Mouse (Mus musculus) embryonic facial prominence, embryonic 12.5 days (tissue): Measurements from ENCODE around the gene Mrpl44. TPM values are rescaled to one million over a fixed set of nuclear protein-coding genes. Genes with fewer than 3 reads are reported as not detected.

Experiments
- ATAC-seq: fragments of 200-750 bp; cut with Nextera tagmentation; 2 replicates; pipeline ENCODE4 v1.8.0; 2017; ENCODE audit not compliant: insufficient number of reproducible peaks, insufficient read depth, low FRiP score, low TSS enrichment
- H3K27ac ChIP-seq: fragments of 300-500 bp; sonication (generic); 2 replicates; pipeline ENCODE4 v1.5.1; 2016; ENCODE audit warnings: mild to moderate bottlenecking
- H3K27me3 ChIP-seq: fragments of 300-500 bp; sonication (generic); 2 replicates; pipeline ENCODE4 v1.6.1; 2016; ENCODE audit warnings: mild to moderate bottlenecking, moderate library complexity
- H3K36me3 ChIP-seq: fragments of 300-500 bp; sonication (generic); 2 replicates; pipeline ENCODE4 v1.6.1; 2016; ENCODE audit warnings: mild to moderate bottlenecking
- H3K4me1 ChIP-seq: fragments of 300-500 bp; sonication (generic); 2 replicates; pipeline ENCODE4 v1.6.1; 2016
- H3K4me2 ChIP-seq: fragments of 300-500 bp; sonication (generic); replicated peaks from 2 replicates; pipeline ENCODE4 v1.6.1; 2016; ENCODE audit warnings: mild to moderate bottlenecking, moderate library complexity
- H3K4me3 ChIP-seq: fragments of 300-500 bp; sonication (generic); 2 replicates; pipeline ENCODE4 v1.5.1; 2016; ENCODE audit warnings: mild to moderate bottlenecking
- H3K9ac ChIP-seq: fragments of 300-500 bp; sonication (generic); 2 replicates; pipeline ENCODE4 v1.6.1; 2016; ENCODE audit warnings: mild to moderate bottlenecking, moderate library complexity
- H3K9me3 ChIP-seq: fragments of 300-500 bp; sonication (generic); 2 replicates; pipeline ENCODE4 v1.6.1; 2016; ENCODE audit warnings: mild to moderate bottlenecking, moderate library complexity
- WGBS: fragments of 180-500 bp; shearing (Covaris S2); methylation state at CpG from one replicate; pipeline ENCODE4 v1.1.7; 2016; 5-methylcytosine and 5-hydroxymethylcytosine counted together
- polyA plus RNA-seq: library from polyadenylated mRNA; unstranded; fragments of >200 nt; fragmentation: Nextera tagmentation; extraction: Ambion mirVana; gene quantifications from 2 replicates; pipeline ENCODE4 v1.2.1, GENCODE M21; 2016

Mrpl44 gene
- polyA plus RNA-seq, 1 experiment from 2014 or later = 45.2 TPM

GRCm38 (mm10) chr1:79764031-79764430, 11.8 kb upstream of the Mrpl44 start:
- no peaks in the 10 kb centered on the region for H3K9me3 ChIP-seq
- peaks cover 6% of the 10 kb centered on the region; the same call in 1 of the 2 replicates for H3K4me1 ChIP-seq
- no peak overlapping the region for H3K9ac ChIP-seq
- H3K36me3 ChIP-seq = no peaks in the 10 kb centered on the region
- no peak for ATAC-seq
- H3K27ac ChIP-seq = no peak overlapping the region
- no peak overlapping the region for H3K4me2 ChIP-seq
- no peaks in the 10 kb centered on the region for H3K27me3 ChIP-seq
- no peak overlapping the region for H3K4me3 ChIP-seq
- WGBS = 89% methylated on average over 2 of the region's 2 CpGs

GRCm38 (mm10) chr1:79764483-79764882, 11.3 kb upstream of the Mrpl44 start:
- no peak overlapping the region for H3K4me2 ChIP-seq
- ATAC-seq = no peak
- no peak overlapping the region for H3K9ac ChIP-seq
- WGBS = 80% methylated on average over 1 of the region's 1 CpGs
- H3K27ac ChIP-seq = no peak overlapping the region
- H3K4me3 ChIP-seq = no peak overlapping the region
- no peaks in the 10 kb centered on the region for H3K9me3 ChIP-seq
- H3K36me3 ChIP-seq = no peaks in the 10 kb centered on the region
- H3K27me3 ChIP-seq = no peaks in the 10 kb centered on the region
- H3K4me1 ChIP-seq = peaks cover 6% of the 10 kb centered on the region; the same call in 1 of the 2 replicates

DNA sequence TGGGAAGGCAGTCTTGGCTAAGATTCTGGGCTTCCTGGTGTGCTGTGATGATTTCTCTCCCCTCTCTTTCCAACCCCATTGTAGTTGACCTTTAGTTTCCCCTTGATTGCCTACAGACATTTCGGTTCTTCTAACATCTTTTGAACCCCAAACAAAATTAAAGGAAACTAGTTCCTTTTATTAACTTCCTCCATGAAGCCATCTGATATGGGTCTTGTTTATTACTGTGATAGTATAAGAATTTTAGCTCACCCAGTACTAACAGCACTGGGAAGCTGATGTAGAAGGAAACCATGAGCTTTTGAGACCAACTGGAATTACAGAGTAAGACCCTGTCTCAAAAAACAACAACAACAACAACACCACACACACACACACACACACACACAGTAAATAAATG, 7.6 kb upstream of the Mrpl44 start:
- Histone ChIP-seq H3K4me2 (no peak overlapping the region), H3K27me3 (no peaks in the 10 kb centered on the region), H3K9ac (no peak overlapping the region), H3K36me3 (no peaks in the 10 kb centered on the region), H3K4me3 (no peak overlapping the region), H3K9me3 (no peaks in the 10 kb centered on the region), H3K27ac (no peak overlapping the region), H3K4me1 (no peaks in the 10 kb centered on the region)
- 64% methylated on average over 1 of the region's 1 CpGs for WGBS
- ATAC-seq = no peak

GRCm38 (mm10) chr1:79774164-79774780, 1.5 kb upstream of the Mrpl44 start:
- H3K27me3 ChIP-seq = no peaks in the 10 kb centered on the region
- no peak overlapping the region for H3K9ac ChIP-seq
- H3K36me3 ChIP-seq = peaks cover 13% of the 10 kb centered on the region
- no peak overlapping the region for H3K4me2 ChIP-seq
- H3K9me3 ChIP-seq = no peaks in the 10 kb centered on the region
- no peak for ATAC-seq
- no peak overlapping the region for H3K27ac ChIP-seq
- no peak overlapping the region for H3K4me3 ChIP-seq
- H3K4me1 ChIP-seq = no peaks in the 10 kb centered on the region
- 82% methylated on average over 4 of the region's 4 CpGs for WGBS

DNA sequence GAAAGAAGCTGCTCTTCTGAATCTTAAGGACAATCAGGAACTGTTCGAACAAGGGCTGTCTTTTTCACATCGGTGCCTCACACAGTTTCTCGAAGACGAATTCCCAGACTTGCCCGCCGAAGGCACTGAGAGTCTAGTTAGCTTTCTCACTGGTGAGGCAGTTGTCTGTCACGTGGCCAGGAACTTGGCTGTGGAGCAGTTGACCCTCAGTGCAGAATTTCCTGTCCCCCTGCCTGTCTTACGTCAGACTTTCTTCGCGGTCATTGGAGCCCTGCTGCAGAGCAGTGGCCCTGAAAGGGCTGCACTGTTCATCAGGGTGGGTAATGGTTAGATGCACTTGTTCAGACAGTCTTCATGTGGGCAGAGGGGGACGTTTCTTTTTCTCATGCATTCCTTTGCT, 2.2 kb downstream of the Mrpl44 start:
- Histone ChIP-seq H3K36me3 (peaks cover 44% of the 10 kb centered on the region), H3K27ac (no peak overlapping the region), H3K9ac (no peak overlapping the region), H3K27me3 (no peaks in the 10 kb centered on the region), H3K9me3 (no peaks in the 10 kb centered on the region), H3K4me3 (no peak overlapping the region), H3K4me2 (no peak overlapping the region), H3K4me1 (no peaks in the 10 kb centered on the region)
- WGBS = 83% methylated on average over 11 of the region's 11 CpGs
- no peak for ATAC-seq

GRCm38 (mm10) chr1:79782433-79782832, 6.6 kb downstream of the Mrpl44 start:
- H3K4me2 ChIP-seq = no peak overlapping the region
- H3K27ac ChIP-seq = no peak overlapping the region
- no peak overlapping the region for H3K9ac ChIP-seq
- H3K9me3 ChIP-seq = no peaks in the 10 kb centered on the region
- no peaks in the 10 kb centered on the region for H3K4me1 ChIP-seq
- H3K36me3 ChIP-seq = peaks cover 44% of the 10 kb centered on the region
- H3K4me3 ChIP-seq = no peak overlapping the region
- no peaks in the 10 kb centered on the region for H3K27me3 ChIP-seq
- ATAC-seq = no peak
- WGBS = 80% methylated on average over 3 of the region's 3 CpGs

DNA sequence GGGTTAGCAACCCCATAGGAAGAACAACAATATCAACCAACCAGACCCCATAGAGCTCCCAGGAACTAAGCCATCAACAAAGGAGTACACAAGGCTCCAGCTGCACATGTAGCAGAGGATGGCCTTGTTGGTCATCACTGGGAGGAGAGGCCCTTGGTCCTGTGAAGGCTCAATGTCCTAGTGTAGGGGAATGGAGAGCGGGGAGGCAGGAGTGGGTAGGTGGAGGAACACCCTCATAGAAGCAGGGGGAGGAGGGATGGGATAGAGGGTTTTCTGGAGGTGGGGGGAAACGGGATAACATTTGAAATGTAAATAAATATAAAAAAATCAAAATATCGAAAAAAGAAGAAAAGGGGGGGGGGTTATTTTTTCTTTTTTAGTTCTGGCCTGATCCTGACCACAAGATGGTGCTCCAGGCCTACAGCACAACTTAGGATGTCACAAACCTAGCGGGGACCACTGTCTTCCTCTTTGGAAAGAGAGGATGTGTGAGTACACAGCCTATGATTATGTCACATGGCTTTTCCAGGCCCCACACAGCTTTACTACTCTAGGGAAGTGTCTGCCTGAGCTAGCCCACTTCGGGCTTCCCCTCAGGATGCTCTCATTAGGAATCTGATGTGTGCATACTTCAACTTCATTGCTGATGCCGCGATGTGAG, 10.6 kb downstream of the Mrpl44 start:
- Histone ChIP-seq H3K27ac (no peak overlapping the region), H3K36me3 (peaks cover 13% of the 10 kb centered on the region), H3K4me3 (no peak overlapping the region), H3K9ac (no peak overlapping the region), H3K9me3 (no peaks in the 10 kb centered on the region), H3K4me1 (no peaks in the 10 kb centered on the region), H3K4me2 (no peak overlapping the region), H3K27me3 (no peaks in the 10 kb centered on the region)
- 59% methylated on average over 7 of the region's 7 CpGs for WGBS
- 0 out of 2 replicates have a peak, but pooled peaks have one; percentile 56 for ATAC-seq

GRCm38 (mm10) chr1:79797084-79797483, 21.3 kb downstream of the Mrpl44 start:
- Histone ChIP-seq H3K27ac (no peak overlapping the region), H3K4me2 (no peak overlapping the region), H3K4me3 (no peak overlapping the region), H3K9ac (no peak overlapping the region), H3K36me3 (peaks cover 20% of the 10 kb centered on the region), H3K4me1 (no peaks in the 10 kb centered on the region), H3K27me3 (no peaks in the 10 kb centered on the region), H3K9me3 (no peaks in the 10 kb centered on the region)
- 90% methylated on average over 3 of the region's 3 CpGs for WGBS
- ATAC-seq = no peak

DNA sequence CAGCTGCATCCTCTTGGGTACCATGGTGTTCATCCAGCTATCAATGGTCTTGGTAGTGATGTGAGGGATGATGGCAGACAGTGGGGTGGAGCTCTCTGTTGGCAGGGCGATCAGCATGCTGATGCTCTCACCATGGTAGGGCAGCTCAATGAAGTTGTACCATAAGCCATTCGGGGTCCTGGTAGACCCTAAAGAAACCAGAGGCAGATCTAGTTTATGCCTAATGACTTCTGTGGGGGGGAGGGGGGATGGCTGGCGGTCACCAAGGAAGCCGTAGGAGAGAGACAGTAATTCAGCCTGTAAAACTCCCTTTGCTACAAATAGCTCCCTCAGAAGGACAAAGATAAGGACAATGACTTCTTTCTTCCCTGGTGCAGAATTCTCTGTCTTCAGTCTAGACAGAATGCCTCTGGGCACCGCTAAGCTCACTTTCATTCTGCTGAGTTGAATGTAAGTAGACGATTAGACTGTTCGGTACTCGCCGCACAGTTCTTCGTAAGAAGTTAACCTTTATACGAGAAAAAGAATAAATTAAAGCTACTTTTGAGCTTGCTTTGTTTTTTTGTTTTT, 27.1 kb downstream of the Mrpl44 start:
- H3K4me3 ChIP-seq = no peak overlapping the region
- no peaks in the 10 kb centered on the region for H3K4me1 ChIP-seq
- WGBS = 41% methylated on average over 11 of the region's 11 CpGs
- H3K9ac ChIP-seq = no peak overlapping the region
- H3K4me2 ChIP-seq = no peak overlapping the region
- no peak for ATAC-seq
- no peaks in the 10 kb centered on the region for H3K27me3 ChIP-seq
- peaks cover 27% of the 10 kb centered on the region for H3K36me3 ChIP-seq
- no peaks in the 10 kb centered on the region for H3K9me3 ChIP-seq
- H3K27ac ChIP-seq = no peak overlapping the region

- no peaks in the 10 kb centered on the region for H3K4me1 ChIP-seq
- no peak overlapping the region for H3K4me2 ChIP-seq
- no peaks in the 10 kb centered on the region for H3K27me3 ChIP-seq
- no peak for ATAC-seq
- H3K4me3 ChIP-seq = no peak overlapping the region
- H3K27ac ChIP-seq = peak overlapping the region; percentile 17; the same call in 1 of the 2 replicates
- peaks cover 26% of the 10 kb centered on the region for H3K36me3 ChIP-seq
- H3K9ac ChIP-seq = no peak overlapping the region
- no peaks in the 10 kb centered on the region for H3K9me3 ChIP-seq
- WGBS = 65% methylated on average over 7 of the region's 7 CpGs
Measured at GRCm38 (mm10) chr1:79803614-79804013, 27.8 kb downstream of the Mrpl44 start.

GRCm38 (mm10) chr1:79806865-79807264, 31.0 kb downstream of the Mrpl44 start:
- Histone ChIP-seq H3K4me3 (no peak overlapping the region), H3K4me2 (no peak overlapping the region), H3K27me3 (no peaks in the 10 kb centered on the region), H3K27ac (no peak overlapping the region), H3K36me3 (peaks cover 18% of the 10 kb centered on the region), H3K9me3 (no peaks in the 10 kb centered on the region), H3K4me1 (no peaks in the 10 kb centered on the region), H3K9ac (no peak overlapping the region)
- 86% methylated on average over 5 of the region's 5 CpGs for WGBS
- no peak for ATAC-seq

GRCm38 (mm10) chr1:79809447-79809846, 33.6 kb downstream of the Mrpl44 start:
- no peak overlapping the region for H3K4me3 ChIP-seq
- WGBS = 57% methylated on average over 3 of the region's 3 CpGs
- H3K4me1 ChIP-seq = no peaks in the 10 kb centered on the region
- peaks cover 20% of the 10 kb centered on the region for H3K36me3 ChIP-seq
- no peak for ATAC-seq
- no peak overlapping the region for H3K4me2 ChIP-seq
- no peaks in the 10 kb centered on the region for H3K9me3 ChIP-seq
- H3K27me3 ChIP-seq = no peaks in the 10 kb centered on the region
- no peak overlapping the region for H3K9ac ChIP-seq
- no peak overlapping the region for H3K27ac ChIP-seq
